7 mouse cellular contexts compared by ENCODE assay signal in genomic region chr10:80320340-80320760, GRCm38 (mm10). TPM values are rescaled to one million over a fixed set of nuclear protein-coding genes. Genes with fewer than 3 reads are reported as not detected.
DNase-seq lines count a peak whose midpoint lies in the region; ATAC-seq lines count a peak whose summit lies in the region.

TSS of gene 2310011J03Rik (minus strand) at chr10:80320537.

- H3K36me3 ChIP-seq in intestine, embryonic 15.5 days: peaks cover 10% of the 10 kb centered on the region; the same call in 1 of the 2 replicates
- peaks cover 40% of the 10 kb centered on the region for H3K36me3 ChIP-seq in midbrain, embryonic 10.5 days

- peak; percentile 57 for ATAC-seq in intestine, embryonic 15.5 days

- peak within 1 kb of the TSS; percentile 73 for H3K27ac ChIP-seq in intestine, embryonic 15.5 days
- peak within 1 kb of the TSS; percentile 77 for H3K27ac ChIP-seq in midbrain, embryonic 10.5 days (replicated peaks)

- intact Hi-C loops in gastrocnemius, postnatal 36 days (cut with DNase I): no loop called here
- intact Hi-C loops in left cerebral cortex, postnatal 25 days (cut with DNase I): no loop called here

- peaks cover 49% of the 10 kb centered on the region for H3K4me1 ChIP-seq in intestine, embryonic 15.5 days (replicated peaks)
- peaks cover 66% of the 10 kb centered on the region for H3K4me1 ChIP-seq in midbrain, embryonic 10.5 days

- peak within 1 kb of the TSS; percentile 79 for H3K9ac ChIP-seq in intestine, embryonic 15.5 days

- no peaks in the 10 kb centered on the region for H3K9me3 ChIP-seq in intestine, embryonic 15.5 days
- H3K9me3 ChIP-seq in midbrain, embryonic 10.5 days (replicated peaks): no peaks in the 10 kb centered on the region

- peaks cover 17% of the 10 kb centered on the region for H3K27me3 ChIP-seq in intestine, embryonic 15.5 days (replicated peaks)
- peaks cover 57% of the 10 kb centered on the region for H3K27me3 ChIP-seq in midbrain, embryonic 10.5 days (ENCODE audit: low read depth, poor library complexity, severe bottlenecking)

- peak within 1 kb of the TSS; percentile 70 for H3K4me2 ChIP-seq in intestine, embryonic 15.5 days (replicated peaks)

- peak within 1 kb of the TSS; percentile 72 for H3K4me3 ChIP-seq in intestine, embryonic 15.5 days (replicated peaks)
- peak within 1 kb of the TSS; percentile 77 for H3K4me3 ChIP-seq in midbrain, embryonic 10.5 days

- WGBS in intestine, embryonic 15.5 days: under 1% methylated on average over 34 of the region's 34 CpGs
- WGBS in midbrain, embryonic 10.5 days: under 1% methylated on average over 34 of the region's 34 CpGs

- DNase-seq in adrenal gland, adult 18-20 months (ENCODE audit: low spot score in 2 of 2): peak; percentile 84
- peak; percentile 95 for DNase-seq in embryo, embryonic 11 days
- peak; percentile 86 to 93 for DNase-seq in gastrocnemius, postnatal 36 days
- peak; percentile 91 to 96 for DNase-seq in left cerebral cortex, postnatal 25 days (ENCODE audit: low spot score in 2 of 2)
- peak; percentile 92 for DNase-seq in midbrain, embryonic 10.5 days (ENCODE audit: low spot score)
- DNase-seq in right cerebral cortex, postnatal 4 days: peak; percentile 85

RNA-seq across cellular contexts. Expression of gene 2310011J03Rik, which starts in this region (rescaled TPM):
- 10 to 100 TPM; 25.0 to 28.9 TPM for total RNA-seq in adrenal gland, adult 18-20 months (2021)
- total RNA-seq in gastrocnemius, postnatal 36 days (2021): 1 to 10 TPM; 5.5 to 6.2 TPM
- 51.4 and 51.5 TPM in 2 replicates for polyA plus RNA-seq in intestine, embryonic 15.5 days (2015; fragmentation: Nextera tagmentation; extraction: Ambion mirVana)
- total RNA-seq in left cerebral cortex, postnatal 25 days (2021): 10 to 100 TPM; 27.3 to 29.8 TPM
- polyA plus RNA-seq in midbrain, embryonic 10.5 days (2016; fragmentation: Nextera tagmentation; extraction: Ambion mirVana): 57.3 TPM in 2 replicates

Comparison
In these comparisons a context has a peak if more than half of its experiments do, and no peak if none do; other contexts are left out.
1. Peak in every context shown above with its lines: DNase-seq, ATAC-seq, H3K4me3 ChIP-seq and H3K27ac ChIP-seq.